Mouse (Mus musculus) MN1 (cell line): ENCODE results near the gene Fam129a.
A peak's percentile ranks its signal among the peaks of the same experiment; 100 is the strongest.

ENCODE experiments used
- DNase-seq: peaks from one replicate; pipeline ENCODE4 v3.0.0-alpha.2; 2016; ENCODE audit warnings: low spot score

The Fam129a gene

GRCm38 (mm10) chr1:151570981-151571837, at the start of gene Fam129a:
Gene Fam129a (plus strand): TSS chr1:151571186.
- DNase-seq, result peak; percentile 65

- DNase-seq, result no peak
Measured at GRCm38 (mm10) chr1:151526701-151527100, 44.3 kb upstream of the Fam129a start.

- peak; percentile 4 for DNase-seq
Measured at GRCm38 (mm10) chr1:151543796-151544477, 27.0 kb upstream of the Fam129a start.

GRCm38 (mm10) chr1:151544581-151544980, 26.4 kb upstream of the Fam129a start:
- DNase-seq, result no peak

- no peak for DNase-seq
Measured at GRCm38 (mm10) chr1:151545571-151545970, 25.4 kb upstream of the Fam129a start.

- no peak for DNase-seq
Measured at GRCm38 (mm10) chr1:151548896-151549610, 21.9 kb upstream of the Fam129a start.

GRCm38 (mm10) chr1:151549794-151550193, 21.2 kb upstream of the Fam129a start:
- DNase-seq, result no peak

GRCm38 (mm10) chr1:151550587-151551479, 20.2 kb upstream of the Fam129a start:
- no peak for DNase-seq

- DNase-seq, result peak; percentile 55
Measured at GRCm38 (mm10) chr1:151560536-151560935, 10.4 kb upstream of the Fam129a start.

GRCm38 (mm10) chr1:151563401-151563800, 7.6 kb upstream of the Fam129a start:
- peak; percentile 14 for DNase-seq

- DNase-seq, result peak; percentile 13
Measured at GRCm38 (mm10) chr1:151563893-151564292, 7.1 kb upstream of the Fam129a start.

GRCm38 (mm10) chr1:151564377-151564776, 6.6 kb upstream of the Fam129a start:
- peak; percentile 87 for DNase-seq

- peak; percentile 5 for DNase-seq
Measured at GRCm38 (mm10) chr1:151568682-151569081, 2.3 kb upstream of the Fam129a start.

GRCm38 (mm10) chr1:151571838-151572578, 1.0 kb downstream of the Fam129a start:
- DNase-seq, result peak; percentile 70

- peak; percentile 51 for DNase-seq
Measured at GRCm38 (mm10) chr1:151572601-151573320, 1.8 kb downstream of the Fam129a start.

GRCm38 (mm10) chr1:151580200-151580982, 9.4 kb downstream of the Fam129a start:
- DNase-seq, result no peak

- no peak for DNase-seq
Measured at GRCm38 (mm10) chr1:151581454-151581853, 10.5 kb downstream of the Fam129a start.

- DNase-seq, result no peak
Measured at GRCm38 (mm10) chr1:151581977-151582376, 11.0 kb downstream of the Fam129a start.
